Mouse (Mus musculus) forebrain, embryonic 11.5 days (tissue): ENCODE measurements around the gene Kazn. TPM values are rescaled to one million over a fixed set of nuclear protein-coding genes. Genes with fewer than 3 reads are reported as not detected.

ENCODE experiments used
- ATAC-seq: fragments of 200-750 bp; cut with Nextera tagmentation; replicated peaks from 2 replicates; pipeline ENCODE4 v1.8.0; 2017; ENCODE audit warnings: moderate TSS enrichment; ENCODE audit not compliant: low FRiP score
- DNase-seq: peaks from one replicate; pipeline ENCODE4 v3.0.0-alpha.2; 2017; ENCODE audit warnings: low spot score
- H3K27ac ChIP-seq: fragments of 300-500 bp; sonication (generic); 2 replicates; pipeline ENCODE4 v1.5.1; 2014; ENCODE audit warnings: low read depth, low read length
- H3K27me3 ChIP-seq: fragments of 300-500 bp; sonication (generic); 2 replicates; pipeline ENCODE4 v1.6.1; 2014; ENCODE audit warnings: mild to moderate bottlenecking, low read length, mixed read lengths; ENCODE audit not compliant: control insufficient read depth, insufficient read depth
- H3K36me3 ChIP-seq: fragments of 300-500 bp; sonication (generic); 2 replicates; pipeline ENCODE4 v1.6.1; 2014; ENCODE audit warnings: mild to moderate bottlenecking, low read length, moderate library complexity, mixed read lengths; ENCODE audit not compliant: control insufficient read depth, insufficient read depth
- H3K4me1 ChIP-seq: fragments of 300-500 bp; sonication (generic); replicated peaks from 2 replicates; pipeline ENCODE4 v1.6.1; 2014; ENCODE audit warnings: low read length, mixed read lengths; ENCODE audit not compliant: control insufficient read depth, insufficient read depth
- H3K4me2 ChIP-seq: fragments of 300-500 bp; sonication (generic); 2 replicates; pipeline ENCODE4 v1.6.1; 2014; ENCODE audit warnings: low read depth, mild to moderate bottlenecking, low read length, moderate library complexity, mixed read lengths; ENCODE audit not compliant: severe bottlenecking
- H3K4me3 ChIP-seq: fragments of 300-500 bp; sonication (generic); 2 replicates; pipeline ENCODE4 v1.5.1; 2014; ENCODE audit warnings: low read depth, low read length
- H3K9ac ChIP-seq: fragments of 300-500 bp; sonication (generic); 2 replicates; pipeline ENCODE4 v1.6.1; 2014; ENCODE audit warnings: low read length
- H3K9me3 ChIP-seq: fragments of 300-500 bp; sonication (generic); 2 replicates; pipeline ENCODE4 v1.6.1; 2016; ENCODE audit warnings: low read length, mixed read lengths; ENCODE audit not compliant: control insufficient read depth
- WGBS: fragments of 180-500 bp; shearing (Covaris S2); extraction: QIAGEN DNeasy Blood & Tissue Kit; methylation state at CpG from one replicate; pipeline ENCODE4 v1.1.7; 2014; 5-methylcytosine and 5-hydroxymethylcytosine counted together
- polyA plus RNA-seq: library from polyadenylated mRNA; unstranded; fragments of >200 nt; fragmentation: Nextera tagmentation; extraction: Ambion mirVana; gene quantifications from 2 replicates; pipeline ENCODE4 v1.2.1, GENCODE M21; 2014

Kazn gene
- polyA plus RNA-seq, 1 experiment from 2014 or later: 18.1 TPM

DNA sequence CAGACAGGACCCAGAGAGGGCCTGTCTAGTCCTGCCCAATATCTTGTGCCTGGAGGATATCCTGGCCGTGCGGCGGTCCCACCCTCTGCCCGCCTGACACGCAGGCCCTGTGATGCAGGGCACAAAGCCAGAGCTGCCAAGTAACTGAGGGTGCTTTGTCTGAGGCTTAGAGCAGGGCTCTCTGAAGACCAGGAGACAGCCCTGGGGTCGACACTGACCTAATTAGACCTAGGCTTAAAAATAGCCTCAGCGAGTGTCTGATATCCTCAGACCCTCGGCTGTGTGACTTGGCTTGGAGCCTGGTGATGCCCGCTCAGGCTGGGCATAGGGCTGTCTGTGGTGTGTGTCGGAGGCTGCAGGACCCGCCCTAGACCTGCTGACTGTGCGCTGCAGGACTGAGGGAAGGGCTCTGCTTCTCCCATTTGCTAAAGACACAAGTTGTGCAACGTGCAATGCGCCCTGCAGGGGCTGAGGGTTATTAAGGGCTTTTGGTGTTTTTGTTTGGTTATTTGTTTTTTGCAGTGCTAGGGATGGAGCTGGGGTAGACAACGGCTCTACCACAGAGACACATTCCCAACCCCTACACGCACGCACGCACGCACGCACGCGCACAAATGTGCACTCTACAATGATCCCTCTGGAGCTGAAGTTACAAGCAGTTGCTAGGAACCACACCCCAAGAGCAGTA, 181.5 kb downstream of the Kazn start:
- H3K4me3 ChIP-seq: no peak overlapping the region
- H3K27ac ChIP-seq: no peak overlapping the region
- H3K9me3 ChIP-seq: no peaks in the 10 kb centered on the region
- no peaks in the 10 kb centered on the region for H3K36me3 ChIP-seq
- H3K9ac ChIP-seq: no peak overlapping the region
- 0 out of 2 replicates have a peak, but pooled peaks cover 3% of the 10 kb centered on the region for H3K4me1 ChIP-seq
- H3K27me3 ChIP-seq: no peaks in the 10 kb centered on the region
- ATAC-seq (no peak), DNase-seq (no peak)
- WGBS: 78% methylated on average over 22 of the region's 22 CpGs
- no peak overlapping the region for H3K4me2 ChIP-seq

DNA sequence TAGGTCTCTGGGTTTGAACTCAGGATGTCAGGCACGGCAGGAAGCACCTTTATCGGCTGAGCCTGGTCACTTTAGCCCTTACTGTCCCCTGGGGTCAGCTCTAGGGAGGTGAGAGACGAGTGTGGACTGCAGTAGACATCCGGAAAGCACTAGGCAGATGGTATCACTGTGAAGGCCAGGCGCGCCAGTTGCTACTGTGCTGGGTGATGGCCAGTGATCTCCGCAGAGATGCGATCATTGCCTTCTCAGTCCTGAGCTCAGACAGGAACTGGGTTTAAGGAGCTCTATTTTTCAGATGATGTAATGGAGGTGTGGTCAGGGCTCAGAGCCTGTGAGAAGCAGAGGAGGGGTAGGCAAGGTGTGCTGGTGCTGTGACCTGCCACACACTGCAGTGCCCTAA, 183.6 kb downstream of the Kazn start:
- no peaks in the 10 kb centered on the region for H3K9me3 ChIP-seq
- H3K36me3 ChIP-seq: no peaks in the 10 kb centered on the region
- 87% methylated on average over 8 of the region's 8 CpGs for WGBS
- ATAC-seq (no peak), DNase-seq (no peak)
- no peak overlapping the region for H3K9ac ChIP-seq
- no peak overlapping the region for H3K4me3 ChIP-seq
- no peaks in the 10 kb centered on the region for H3K4me1 ChIP-seq
- no peak overlapping the region for H3K27ac ChIP-seq
- no peaks in the 10 kb centered on the region for H3K27me3 ChIP-seq
- H3K4me2 ChIP-seq: no peak overlapping the region

DNA sequence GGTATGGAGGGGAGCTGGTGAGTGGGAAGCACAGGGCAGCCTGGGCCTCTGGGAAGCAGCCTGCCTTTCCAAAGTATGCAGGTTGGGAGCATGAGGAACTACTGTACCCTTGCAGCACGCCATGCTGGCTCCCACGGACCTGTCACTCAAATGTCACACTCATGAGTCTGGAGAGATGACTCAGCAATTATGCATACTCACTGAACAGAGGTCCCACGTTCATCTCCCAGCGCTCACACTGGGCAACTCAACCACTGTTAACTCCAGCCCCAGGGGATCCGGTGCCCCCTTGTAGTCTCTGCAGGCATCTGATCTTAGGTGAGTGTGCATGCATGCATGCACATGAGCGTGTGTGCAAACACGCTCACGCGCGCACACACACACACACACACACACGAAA, 184.6 kb downstream of the Kazn start:
- H3K9me3 ChIP-seq: no peaks in the 10 kb centered on the region
- no peak overlapping the region for H3K27ac ChIP-seq
- DNase-seq (no peak), ATAC-seq (no peak)
- H3K4me2 ChIP-seq: no peak overlapping the region
- no peaks in the 10 kb centered on the region for H3K4me1 ChIP-seq
- no peaks in the 10 kb centered on the region for H3K27me3 ChIP-seq
- 91% methylated on average over 11 of the region's 11 CpGs for WGBS
- no peak overlapping the region for H3K4me3 ChIP-seq
- H3K36me3 ChIP-seq: no peaks in the 10 kb centered on the region
- H3K9ac ChIP-seq: no peak overlapping the region

DNA sequence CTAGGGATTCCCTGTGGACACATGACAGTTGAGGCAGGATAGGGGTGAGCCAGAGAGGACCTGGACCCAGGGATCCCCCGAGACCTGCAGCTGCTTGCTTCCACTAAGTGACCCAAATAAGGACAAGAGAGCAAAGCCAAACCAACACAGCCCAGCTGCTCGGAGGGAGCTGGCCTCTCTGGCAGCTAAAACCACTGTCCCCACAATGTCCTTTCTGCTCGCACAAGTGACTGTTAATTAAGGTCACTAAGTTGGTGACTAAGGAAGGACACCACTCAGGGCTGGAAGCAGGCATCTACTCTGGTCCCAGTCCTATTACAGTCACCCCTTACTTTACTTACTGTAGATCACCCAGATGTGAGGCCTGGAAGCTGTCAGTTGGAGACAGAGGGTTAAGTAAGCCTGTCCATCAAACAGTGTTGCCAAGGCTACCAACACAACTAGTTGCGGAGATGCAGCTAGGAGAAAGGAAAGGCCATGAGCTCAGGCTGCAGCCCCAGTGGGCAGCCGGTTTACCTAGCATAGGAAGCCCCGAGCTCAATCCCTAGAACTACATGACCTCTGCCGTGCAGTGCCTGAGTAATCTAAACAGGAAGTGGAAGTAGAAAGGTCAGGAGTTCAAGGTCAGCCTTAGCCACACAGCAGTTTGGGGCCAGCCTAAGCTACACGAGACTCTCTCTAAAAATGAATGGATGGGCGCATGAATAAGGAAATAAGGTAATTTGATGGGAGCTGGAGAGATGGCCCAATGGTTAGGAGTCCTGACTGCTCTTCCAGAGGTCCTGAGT, 185.3 kb downstream of the Kazn start:
- Histone ChIP-seq H3K27me3 (no peaks in the 10 kb centered on the region), H3K9me3 (no peaks in the 10 kb centered on the region), H3K36me3 (no peaks in the 10 kb centered on the region), H3K9ac (no peak overlapping the region), H3K27ac (no peak overlapping the region), H3K4me2 (no peak overlapping the region), H3K4me1 (no peaks in the 10 kb centered on the region), H3K4me3 (no peak overlapping the region)
- 63% methylated on average over 9 of the region's 9 CpGs for WGBS
- ATAC-seq (no peak), DNase-seq (no peak)

DNA sequence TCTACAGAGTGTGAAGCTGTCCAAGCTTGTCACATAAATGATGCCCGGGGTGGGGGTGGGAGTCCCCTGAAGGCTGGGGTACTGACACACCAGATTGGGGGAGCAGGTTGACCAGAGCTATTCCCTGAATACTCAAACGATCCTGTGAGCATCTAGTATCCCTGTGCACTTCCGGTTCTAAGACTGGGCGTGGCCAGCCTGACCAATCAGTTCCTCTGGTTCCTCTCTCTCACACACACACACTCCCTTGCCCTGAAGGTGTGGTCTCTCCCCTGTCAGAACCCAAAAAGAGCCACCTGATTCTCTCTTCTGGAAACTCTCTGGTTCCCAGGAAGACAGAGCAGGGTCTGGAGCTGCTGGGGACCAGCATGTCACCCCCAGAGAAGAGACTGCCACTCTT, 185.9 kb downstream of the Kazn start:
- Histone ChIP-seq H3K36me3 (no peaks in the 10 kb centered on the region), H3K4me3 (no peak overlapping the region), H3K27ac (no peak overlapping the region), H3K9ac (no peak overlapping the region), H3K4me1 (no peaks in the 10 kb centered on the region), H3K9me3 (no peaks in the 10 kb centered on the region), H3K4me2 (no peak overlapping the region), H3K27me3 (no peaks in the 10 kb centered on the region)
- no peak for ATAC-seq
- no peak for DNase-seq
- 69% methylated on average over 4 of the region's 4 CpGs for WGBS

DNA sequence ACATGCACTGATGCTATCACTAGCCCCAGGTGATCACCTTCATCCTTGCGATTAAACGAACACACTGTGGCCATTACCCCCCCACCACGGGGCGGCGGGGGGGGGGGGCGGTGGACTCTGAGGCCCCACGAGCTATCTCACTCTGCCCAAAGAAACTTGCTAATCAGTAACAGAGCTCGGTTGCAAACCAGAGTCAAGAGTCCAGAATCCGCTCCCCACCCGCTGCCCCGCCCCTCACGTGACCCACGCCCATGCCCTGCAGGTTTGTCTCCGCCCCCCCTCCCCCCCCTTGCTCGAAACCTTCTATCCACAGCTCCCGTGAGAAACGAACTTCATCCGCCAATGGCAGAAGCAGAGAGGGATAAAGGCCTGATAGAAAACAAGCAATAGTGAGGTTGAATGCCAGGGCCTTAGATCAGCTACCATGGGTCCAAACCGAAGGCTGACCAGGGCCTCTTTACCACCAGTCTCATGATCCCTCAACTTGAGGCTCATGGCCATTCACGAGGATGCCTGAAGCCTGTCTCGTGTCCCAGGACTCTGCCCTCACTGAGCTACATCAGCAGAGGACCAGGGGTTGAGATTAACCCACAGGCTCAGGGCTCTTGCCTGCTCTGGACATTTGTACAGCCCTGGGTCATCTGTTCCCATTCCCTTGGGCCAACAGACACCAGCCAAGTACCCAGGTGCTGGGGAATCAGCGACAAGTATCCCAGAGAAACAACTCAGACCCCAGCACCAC, 186.6 kb downstream of the Kazn start:
- Histone ChIP-seq H3K27ac (no peak overlapping the region), H3K4me2 (no peak overlapping the region), H3K27me3 (no peaks in the 10 kb centered on the region), H3K4me1 (no peaks in the 10 kb centered on the region), H3K9me3 (no peaks in the 10 kb centered on the region), H3K4me3 (no peak overlapping the region), H3K9ac (no peak overlapping the region), H3K36me3 (no peaks in the 10 kb centered on the region)
- no peak for DNase-seq
- 54% methylated on average over 22 of the region's 22 CpGs for WGBS
- no peak for ATAC-seq

Other genes with a start within 250 kb of the Kazn start
- gene Fhad1, start 224.3 kb downstream of the Kazn start, polyA plus RNA-seq: 0.57 and 1.2 TPM in 2 replicates
- 6.3 and 8.9 TPM in 2 replicates for gene Tmem51, start 155.1 kb downstream of the Kazn start, polyA plus RNA-seq